Mouse (Mus musculus): ENCODE data around the gene Cdk5r1.
A peak's percentile ranks its signal among the peaks of the same experiment; 100 is the strongest.

The Cdk5r1 gene

GRCm38 (mm10) chr11:80481409-80482050, 4.7 kb downstream of the Cdk5r1 start:
- DNase-seq, result no peak

GRCm38 (mm10) chr11:80482347-80482746, 5.5 kb downstream of the Cdk5r1 start:
- no peak for DNase-seq

- DNase-seq, result no peak
Measured at GRCm38 (mm10) chr11:80482921-80483320, 6.1 kb downstream of the Cdk5r1 start.

GRCm38 (mm10) chr11:80483536-80484067, 6.8 kb downstream of the Cdk5r1 start:
- DNase-seq, result no peak

GRCm38 (mm10) chr11:80484191-80484791, 7.5 kb downstream of the Cdk5r1 start:
- peak in 1 of 2 experiments; percentile 3 for DNase-seq

- no peak for DNase-seq
Measured at GRCm38 (mm10) chr11:80485120-80485551, 8.3 kb downstream of the Cdk5r1 start.

GRCm38 (mm10) chr11:80485622-80486206, 8.9 kb downstream of the Cdk5r1 start:
- DNase-seq, result no peak

GRCm38 (mm10) chr11:80487904-80488587, 11.2 kb downstream of the Cdk5r1 start:
- no peak for DNase-seq

GRCm38 (mm10) chr11:80489172-80489881, 12.5 kb downstream of the Cdk5r1 start:
- DNase-seq, result peak; percentile 40 to 63

GRCm38 (mm10) chr11:80489882-80490196, 13.0 kb downstream of the Cdk5r1 start:
- DNase-seq, result peak; percentile 61 to 64

- no peak for DNase-seq
Measured at GRCm38 (mm10) chr11:80490831-80491230, 14.0 kb downstream of the Cdk5r1 start.

GRCm38 (mm10) chr11:80493186-80493585, 16.4 kb downstream of the Cdk5r1 start:
- no peak for DNase-seq

- no peak for DNase-seq
Measured at GRCm38 (mm10) chr11:80494852-80495251, 18.0 kb downstream of the Cdk5r1 start.

- no peak for DNase-seq
Measured at GRCm38 (mm10) chr11:80495972-80496371, 19.1 kb downstream of the Cdk5r1 start.

- no peak for DNase-seq
Measured at GRCm38 (mm10) chr11:80496640-80497039, 19.8 kb downstream of the Cdk5r1 start.

GRCm38 (mm10) chr11:80497225-80497919, 20.5 kb downstream of the Cdk5r1 start:
- DNase-seq, result no peak

- no peak for DNase-seq
Measured at GRCm38 (mm10) chr11:80498328-80499070, 21.7 kb downstream of the Cdk5r1 start.

- no peak for DNase-seq
Measured at GRCm38 (mm10) chr11:80499550-80499952, 22.7 kb downstream of the Cdk5r1 start.

- DNase-seq, result no peak
Measured at GRCm38 (mm10) chr11:80503281-80503680, 26.5 kb downstream of the Cdk5r1 start.

GRCm38 (mm10) chr11:80503726-80504452, 27.1 kb downstream of the Cdk5r1 start:
- DNase-seq, result no peak
